Mouse (Mus musculus): ENCODE data around the gene Faf2.

DNA sequence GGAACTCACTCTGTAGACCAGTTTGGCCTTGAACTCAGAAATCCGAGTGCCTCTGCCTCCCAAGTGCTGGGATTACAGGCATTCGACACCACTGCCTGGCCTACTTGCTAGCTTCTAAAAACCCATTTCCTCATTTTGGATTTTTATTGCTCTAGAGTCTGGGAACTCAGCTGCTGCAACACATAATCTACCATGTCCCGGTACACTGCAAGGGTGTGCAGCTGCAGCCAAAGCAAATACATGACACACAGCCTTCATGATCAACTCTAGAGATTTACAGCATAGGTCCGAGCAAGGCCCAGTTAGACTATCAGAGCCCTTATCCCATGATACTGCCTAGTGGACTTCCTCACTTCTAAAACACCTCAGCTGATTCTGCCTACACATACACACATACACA lies 56.7 kb downstream of the Faf2 start:
- TF ChIP-seq CTCF (IDR thresholded peaks at IDR 0.05; ENCODE audit: extremely low read depth, insufficient read length, insufficient replicate concordance, low read depth, low read length) (no peak), POLR2A (IDR thresholded peaks at IDR 0.05; ENCODE audit: low read depth, low read length) (no peak)
